Mouse (Mus musculus) kidney, postnatal 0 days (tissue): ENCODE data around the gene Xylt1. TPM values are rescaled to one million over a fixed set of nuclear protein-coding genes. Genes with fewer than 3 reads are reported as not detected.

Experiments used
- ATAC-seq: fragments of 200-750 bp; cut with Nextera tagmentation; replicated peaks from 2 replicates; pipeline ENCODE4 v1.8.0; 2017; ENCODE audit warnings: low read depth, moderate number of reproducible peaks, moderate TSS enrichment, moderate library complexity; ENCODE audit not compliant: low FRiP score
- DNase-seq: peaks from one replicate; pipeline ENCODE4 v3.0.0-alpha.2; 2016; ENCODE audit warnings: low spot score
- H3K27ac ChIP-seq: fragments of 300-500 bp; sonication (generic); 2 replicates; pipeline ENCODE4 v1.5.1; 2014; ENCODE audit warnings: mild to moderate bottlenecking
- H3K27me3 ChIP-seq: fragments of 300-500 bp; sonication (generic); 2 replicates; pipeline ENCODE4 v1.6.1; 2014; ENCODE audit warnings: low read length, mixed read lengths; ENCODE audit not compliant: insufficient read depth
- H3K36me3 ChIP-seq: fragments of 300-500 bp; sonication (generic); 2 replicates; pipeline ENCODE4 v1.6.1; 2014; ENCODE audit warnings: low read length, mixed read lengths; ENCODE audit not compliant: insufficient read depth
- H3K4me1 ChIP-seq: fragments of 300-500 bp; sonication (generic); replicated peaks from 2 replicates; pipeline ENCODE4 v1.6.1; 2014; ENCODE audit warnings: antibody characterized with exemption, low read length, mixed read lengths; ENCODE audit not compliant: insufficient read depth
- H3K4me2 ChIP-seq: fragments of 300-500 bp; sonication (generic); 2 replicates; pipeline ENCODE4 v1.6.1; 2014; ENCODE audit warnings: mild to moderate bottlenecking, low read length, moderate library complexity, mixed read lengths
- H3K4me3 ChIP-seq: fragments of 300-500 bp; sonication (generic); replicated peaks from 2 replicates; pipeline ENCODE4 v1.5.1; 2014; ENCODE audit warnings: low read depth, low read length
- H3K9ac ChIP-seq: fragments of 300-500 bp; sonication (generic); 2 replicates; pipeline ENCODE4 v1.6.1; 2014; ENCODE audit warnings: low read depth, low read length
- H3K9me3 ChIP-seq: fragments of 300-500 bp; sonication (generic); replicated peaks from 2 replicates; pipeline ENCODE4 v1.6.1; 2016; ENCODE audit warnings: low read length, inconsistent platforms, mixed read lengths
- CTCF ChIP-seq: IDR thresholded peaks from 2 replicates; pipeline ENCODE4 v1.5.1; 2016; ENCODE audit warnings: antibody characterized with exemption, low read depth, mild to moderate bottlenecking, moderate library complexity
- WGBS: fragments of 180-500 bp; shearing (Covaris S2); extraction: QIAGEN DNeasy Blood & Tissue Kit; methylation state at CpG from one replicate; pipeline ENCODE4 v1.1.7; 2014; 5-methylcytosine and 5-hydroxymethylcytosine counted together
- polyA plus RNA-seq: library from polyadenylated mRNA; unstranded; fragments of >200 nt; fragmentation: Nextera tagmentation; extraction: Ambion mirVana; gene quantifications from 2 replicates; pipeline ENCODE4 v1.2.1, GENCODE M21; 2015

Xylt1 gene
- polyA plus RNA-seq, 1 experiment from 2014 or later, result 1.7 TPM

- no peaks in the 10 kb centered on the region for H3K27me3 ChIP-seq
- H3K4me2 ChIP-seq, result no peak overlapping the region
- ATAC-seq (no peak), DNase-seq (no peak)
- no peaks in the 10 kb centered on the region for H3K4me1 ChIP-seq
- H3K4me3 ChIP-seq, result no peak overlapping the region
- H3K27ac ChIP-seq, result no peak overlapping the region
- no peak for TF ChIP-seq CTCF
- H3K9me3 ChIP-seq, result no peaks in the 10 kb centered on the region
- WGBS, result 77% methylated on average over 11 of the region's 11 CpGs
- H3K9ac ChIP-seq, result no peak overlapping the region
- no peaks in the 10 kb centered on the region for H3K36me3 ChIP-seq
Measured at GRCm38 (mm10) chr7:117612788-117613473, 232.2 kb downstream of the Xylt1 start.

- no peaks in the 10 kb centered on the region for H3K36me3 ChIP-seq
- H3K27me3 ChIP-seq, result no peaks in the 10 kb centered on the region
- H3K4me1 ChIP-seq, result no peaks in the 10 kb centered on the region
- no peak overlapping the region for H3K27ac ChIP-seq
- 9% methylated on average over 3 of the region's 3 CpGs for WGBS
- H3K4me2 ChIP-seq, result no peak overlapping the region
- no peaks in the 10 kb centered on the region for H3K9me3 ChIP-seq
- ATAC-seq, result no peak
- no peak overlapping the region for H3K9ac ChIP-seq
- H3K4me3 ChIP-seq, result no peak overlapping the region
- TF ChIP-seq CTCF, result no peak
- no peak for DNase-seq
Measured at GRCm38 (mm10) chr7:117613796-117614195, 233.0 kb downstream of the Xylt1 start.

GRCm38 (mm10) chr7:117614346-117614745 lies 233.6 kb downstream of the Xylt1 start:
- Histone ChIP-seq H3K27me3 (no peaks in the 10 kb centered on the region), H3K4me3 (no peak overlapping the region), H3K4me1 (no peaks in the 10 kb centered on the region), H3K9me3 (no peaks in the 10 kb centered on the region), H3K9ac (no peak overlapping the region), H3K4me2 (no peak overlapping the region), H3K27ac (no peak overlapping the region), H3K36me3 (no peaks in the 10 kb centered on the region)
- DNase-seq, result no peak
- no peak for TF ChIP-seq CTCF
- 78% methylated on average over 2 of the region's 2 CpGs for WGBS
- ATAC-seq, result no peak

- ATAC-seq, result no peak
Measured at GRCm38 (mm10) chr7:117614851-117615250, 234.1 kb downstream of the Xylt1 start.

GRCm38 (mm10) chr7:117616277-117616676 lies 235.5 kb downstream of the Xylt1 start:
- no peak overlapping the region for H3K9ac ChIP-seq

More at GRCm38 (mm10) chr7:117614851-117615250, 234.1 kb downstream of the Xylt1 start:
- H3K36me3 ChIP-seq, result no peaks in the 10 kb centered on the region
- no peak overlapping the region for H3K4me2 ChIP-seq
- no peaks in the 10 kb centered on the region for H3K27me3 ChIP-seq
- H3K4me1 ChIP-seq, result no peaks in the 10 kb centered on the region
- H3K4me3 ChIP-seq, result no peak overlapping the region
- H3K9me3 ChIP-seq, result no peaks in the 10 kb centered on the region
- no peak overlapping the region for H3K27ac ChIP-seq
- H3K9ac ChIP-seq, result no peak overlapping the region
- TF ChIP-seq CTCF, result no peak
- 83% methylated on average over 5 of the region's 5 CpGs for WGBS
- no peak for DNase-seq

GRCm38 (mm10) chr7:117618715-117619150 lies 238.0 kb downstream of the Xylt1 start:
- H3K9me3 ChIP-seq, result no peaks in the 10 kb centered on the region
- H3K4me1 ChIP-seq, result no peaks in the 10 kb centered on the region
- H3K36me3 ChIP-seq, result no peaks in the 10 kb centered on the region
- no peaks in the 10 kb centered on the region for H3K27me3 ChIP-seq
- H3K4me3 ChIP-seq, result no peak overlapping the region
- no peak overlapping the region for H3K9ac ChIP-seq
- ATAC-seq, result no peak
- TF ChIP-seq CTCF, result no peak
- no peak overlapping the region for H3K4me2 ChIP-seq
- no peak for DNase-seq
- H3K27ac ChIP-seq, result no peak overlapping the region
- WGBS, result 66% methylated on average over 4 of the region's 4 CpGs

More at GRCm38 (mm10) chr7:117616277-117616676, 235.5 kb downstream of the Xylt1 start:
- Histone ChIP-seq H3K9me3 (no peaks in the 10 kb centered on the region), H3K4me3 (no peak overlapping the region), H3K27ac (no peak overlapping the region), H3K27me3 (no peaks in the 10 kb centered on the region), H3K4me1 (no peaks in the 10 kb centered on the region), H3K4me2 (no peak overlapping the region), H3K36me3 (no peaks in the 10 kb centered on the region)
- TF ChIP-seq CTCF, result no peak
- 54% methylated on average over 5 of the region's 5 CpGs for WGBS
- ATAC-seq, result no peak
- DNase-seq, result peak; percentile 26
